Mouse (Mus musculus): ENCODE measurements at regions not wholly inside any gene's neighbourhood (a gene's known extent, or its start where the extent isn't known, plus 50 kb on each side); places are given as distances from the start of the nearest gene placed in this dataset.

DNA sequence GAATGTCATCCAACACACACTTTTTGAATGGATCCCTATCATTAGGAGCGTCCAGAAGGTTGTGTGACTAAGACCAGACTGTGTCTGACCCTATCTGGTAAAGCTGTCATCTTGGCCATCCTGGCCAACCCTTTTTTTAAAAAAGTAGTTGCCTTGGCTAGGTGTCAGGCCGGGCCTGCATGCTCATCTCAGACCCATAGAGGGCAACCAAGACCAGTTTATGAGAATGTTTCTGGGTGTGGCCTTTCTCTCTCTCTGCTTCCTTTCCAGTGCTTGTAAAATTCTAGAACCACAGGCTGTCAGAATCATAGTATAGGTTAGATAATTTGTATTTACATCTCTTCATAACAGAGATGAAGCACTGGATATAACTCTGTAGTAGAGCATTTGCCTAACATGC, 62.8 kb upstream of the Las1l start:
- 24% methylated on average over 2 of the region's 2 CpGs for WGBS
- H3K9me3 ChIP-seq (replicated peaks): no peaks in the 10 kb centered on the region
- no peaks in the 10 kb centered on the region for H3K4me1 ChIP-seq (replicated peaks)
- no peak overlapping the region for H3K27ac ChIP-seq (ENCODE audit: poor library complexity, severe bottlenecking)
- H3K4me3 ChIP-seq: no peak overlapping the region
- no peak for ATAC-seq (ENCODE audit: insufficient number of reproducible peaks, low FRiP score)
- H3K4me2 ChIP-seq: no peak overlapping the region
- no peak overlapping the region for H3K9ac ChIP-seq
- H3K27me3 ChIP-seq (replicated peaks): no peaks in the 10 kb centered on the region
- H3K36me3 ChIP-seq: no peaks in the 10 kb centered on the region

DNA sequence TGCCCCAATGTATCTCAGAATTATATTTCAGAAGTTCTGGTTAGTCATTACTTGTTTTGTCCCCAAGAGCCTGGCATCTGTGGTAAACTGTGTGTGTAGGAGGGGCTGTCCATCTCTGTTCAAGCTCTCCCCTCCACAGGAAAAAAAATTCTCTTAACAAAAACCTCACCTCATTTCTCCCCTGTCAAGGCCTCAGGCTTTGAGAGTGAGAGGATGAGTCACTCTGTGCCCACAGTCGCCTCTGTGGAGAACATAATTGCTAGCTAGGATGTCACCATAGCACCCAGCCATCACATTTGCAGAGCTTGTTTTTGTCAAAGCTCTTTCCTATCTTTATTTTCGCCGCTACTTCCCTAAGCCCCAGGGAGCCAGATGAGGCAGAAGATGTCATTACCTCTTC, 63.6 kb upstream of the Las1l start:
- Histone ChIP-seq H3K4me2 (no peak overlapping the region), H3K9ac (no peak overlapping the region), H3K36me3 (no peaks in the 10 kb centered on the region), H3K27ac (ENCODE audit: poor library complexity, severe bottlenecking) (no peak overlapping the region), H3K9me3 (replicated peaks) (no peaks in the 10 kb centered on the region), H3K4me3 (no peak overlapping the region), H3K4me1 (replicated peaks) (no peaks in the 10 kb centered on the region), H3K27me3 (replicated peaks) (no peaks in the 10 kb centered on the region)
- no peak for ATAC-seq (ENCODE audit: insufficient number of reproducible peaks, low FRiP score)
- WGBS: 54% methylated on average over 3 of the region's 3 CpGs

DNA sequence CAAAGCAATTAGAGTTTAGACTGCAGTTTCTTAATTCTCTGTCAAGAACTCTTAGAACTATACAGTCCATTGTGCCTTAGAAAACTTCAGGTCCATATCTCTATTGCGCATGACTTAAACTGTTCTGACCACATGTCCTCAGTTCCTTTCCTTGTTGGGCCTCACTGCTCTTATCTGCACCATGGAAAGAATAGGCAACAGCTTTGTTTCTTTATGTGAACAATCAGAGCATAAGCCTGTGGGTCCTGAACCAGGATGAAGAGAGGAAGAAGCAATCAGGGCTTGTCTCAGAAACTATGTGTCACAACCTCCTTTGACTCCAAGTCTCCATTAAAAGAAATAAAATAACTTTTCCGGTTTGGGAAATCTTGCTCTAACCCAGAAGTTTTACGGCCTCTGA, 68.6 kb upstream of the Las1l start:
- no peaks in the 10 kb centered on the region for H3K27me3 ChIP-seq (replicated peaks)
- no peak overlapping the region for H3K4me3 ChIP-seq
- peak overlapping the region; percentile 78 for H3K27ac ChIP-seq (ENCODE audit: poor library complexity, severe bottlenecking)
- no peak overlapping the region for H3K9ac ChIP-seq
- H3K9me3 ChIP-seq (replicated peaks): no peaks in the 10 kb centered on the region
- 61% methylated on average over 3 of the region's 3 CpGs for WGBS
- no peak overlapping the region for H3K4me2 ChIP-seq
- peak; percentile 86 for ATAC-seq (ENCODE audit: insufficient number of reproducible peaks, low FRiP score)
- no peaks in the 10 kb centered on the region for H3K4me1 ChIP-seq (replicated peaks)
- H3K36me3 ChIP-seq: no peaks in the 10 kb centered on the region

DNA sequence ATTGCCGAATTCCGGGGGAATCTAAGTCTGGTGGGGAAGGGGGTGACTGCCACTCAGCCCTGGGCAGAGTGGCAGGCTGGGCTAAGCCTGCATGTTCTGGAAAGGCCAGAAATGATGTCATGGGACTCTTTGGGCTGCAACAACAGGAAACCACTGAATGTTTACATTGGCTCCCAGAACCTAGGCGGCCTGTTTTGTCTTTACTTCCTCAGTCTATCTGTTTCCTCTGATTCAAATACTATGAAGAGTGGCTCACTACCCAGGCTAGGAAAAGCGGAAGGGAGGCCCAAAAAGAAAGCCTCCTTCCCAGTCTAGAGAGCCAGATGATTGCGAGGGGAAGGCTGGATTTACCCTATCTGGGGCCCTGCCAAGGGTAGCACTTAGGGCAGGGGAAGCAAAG, 69.1 kb upstream of the Las1l start:
- no peak overlapping the region for H3K4me3 ChIP-seq
- H3K4me1 ChIP-seq (replicated peaks): no peaks in the 10 kb centered on the region
- 42% methylated on average over 5 of the region's 5 CpGs for WGBS
- no peaks in the 10 kb centered on the region for H3K9me3 ChIP-seq (replicated peaks)
- no peaks in the 10 kb centered on the region for H3K36me3 ChIP-seq
- peak overlapping the region; percentile 78 for H3K27ac ChIP-seq (ENCODE audit: poor library complexity, severe bottlenecking)
- H3K4me2 ChIP-seq: no peak overlapping the region
- no peak overlapping the region for H3K9ac ChIP-seq
- H3K27me3 ChIP-seq (replicated peaks): no peaks in the 10 kb centered on the region
- ATAC-seq (ENCODE audit: insufficient number of reproducible peaks, low FRiP score): peak; percentile 88

DNA sequence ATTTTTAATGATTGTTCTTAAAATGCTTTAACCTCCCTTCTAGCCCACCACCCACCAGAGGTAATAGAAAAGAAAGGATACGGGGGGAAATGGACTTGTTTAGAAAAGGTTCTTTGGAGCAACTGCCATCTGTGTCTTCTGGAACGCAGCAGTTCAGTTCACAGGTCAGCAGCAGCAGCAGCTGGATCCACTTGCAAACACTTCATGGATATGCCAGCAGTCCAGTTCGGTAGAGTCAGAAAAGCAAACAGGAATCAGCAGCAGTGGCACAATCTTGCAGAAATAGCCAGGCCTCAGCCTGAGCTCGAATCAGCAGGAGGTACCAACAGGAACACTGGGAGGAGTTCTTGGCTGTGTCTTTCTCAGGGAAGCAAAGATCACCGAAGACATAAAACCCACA, 64.3 kb upstream of the Msn start:
- no peak for ATAC-seq (ENCODE audit: insufficient number of reproducible peaks, low FRiP score)
- WGBS: 74% methylated on average over 5 of the region's 5 CpGs

DNA sequence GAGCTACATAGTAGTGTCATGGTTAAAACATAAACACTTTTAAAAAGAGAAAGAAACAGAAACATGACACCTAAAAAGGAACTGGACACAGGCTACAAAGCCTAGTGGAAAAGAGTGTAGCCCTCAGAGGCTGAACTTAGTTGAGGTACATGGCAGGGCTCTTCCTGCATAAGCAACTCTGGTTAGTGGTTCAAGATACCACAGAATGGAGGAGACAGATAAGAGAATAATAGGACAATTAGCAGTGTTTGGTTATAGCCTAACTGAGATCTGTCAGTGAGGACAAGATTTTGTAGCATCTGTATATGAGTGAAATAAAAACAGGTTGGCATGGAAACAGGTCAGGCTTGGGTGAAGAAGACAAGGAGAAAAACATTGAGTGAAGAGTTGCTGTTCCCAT, 60.5 kb upstream of the Msn start:
- no peak for ATAC-seq (ENCODE audit: insufficient number of reproducible peaks, low FRiP score)
- Histone ChIP-seq H3K9me3 (replicated peaks) (no peaks in the 10 kb centered on the region; the same call in 1 of the 2 replicates), H3K27me3 (replicated peaks) (no peaks in the 10 kb centered on the region), H3K4me1 (replicated peaks) (no peaks in the 10 kb centered on the region), H3K4me2 (no peak overlapping the region), H3K4me3 (no peak overlapping the region), H3K27ac (ENCODE audit: poor library complexity, severe bottlenecking) (no peak overlapping the region), H3K36me3 (no peaks in the 10 kb centered on the region), H3K9ac (no peak overlapping the region)

More for the DNA sequence above, 64.3 kb upstream of the Msn start:
- H3K27me3 ChIP-seq (replicated peaks): no peaks in the 10 kb centered on the region
- no peak overlapping the region for H3K4me3 ChIP-seq
- H3K9ac ChIP-seq: no peak overlapping the region
- H3K4me1 ChIP-seq (replicated peaks): no peaks in the 10 kb centered on the region
- no peak overlapping the region for H3K4me2 ChIP-seq
- no peaks in the 10 kb centered on the region for H3K36me3 ChIP-seq
- H3K27ac ChIP-seq (ENCODE audit: poor library complexity, severe bottlenecking): no peak overlapping the region
- no peaks in the 10 kb centered on the region; the same call in 1 of the 2 replicates for H3K9me3 ChIP-seq (replicated peaks)

DNA sequence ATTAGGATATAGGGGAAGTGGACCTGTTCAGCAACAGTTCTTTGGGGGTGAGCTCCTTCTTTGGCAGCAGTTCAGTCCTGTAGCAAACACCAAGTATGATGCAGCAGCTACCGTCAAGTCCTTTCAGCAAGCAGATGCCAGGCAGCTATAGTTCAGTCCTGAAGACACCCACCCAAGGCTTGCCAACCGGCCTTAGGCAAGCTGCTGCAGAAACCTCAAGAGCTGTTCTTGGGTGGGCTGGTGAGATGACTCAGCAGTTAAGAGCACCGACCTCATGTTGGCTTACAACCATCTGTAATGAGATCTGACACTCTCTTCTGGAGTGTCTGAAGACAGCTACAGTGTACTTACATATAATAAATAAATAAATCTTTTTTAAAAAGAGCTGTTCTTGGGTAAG, 53.6 kb upstream of the Msn start:
- no peak overlapping the region for H3K9ac ChIP-seq
- no peaks in the 10 kb centered on the region for H3K4me1 ChIP-seq (replicated peaks)
- no peaks in the 10 kb centered on the region for H3K36me3 ChIP-seq
- H3K4me2 ChIP-seq: no peak overlapping the region
- H3K27ac ChIP-seq (ENCODE audit: poor library complexity, severe bottlenecking): no peak overlapping the region
- no peaks in the 10 kb centered on the region for H3K9me3 ChIP-seq (replicated peaks)
- H3K27me3 ChIP-seq (replicated peaks): no peaks in the 10 kb centered on the region
- WGBS: 61% methylated on average over 3 of the region's 3 CpGs
- no peak overlapping the region for H3K4me3 ChIP-seq
- no peak for ATAC-seq (ENCODE audit: insufficient number of reproducible peaks, low FRiP score)
